Mouse (Mus musculus) CH12.LX (cell line): ENCODE measurements around the gene Olfr639. TPM values are rescaled to one million over a fixed set of nuclear protein-coding genes. Genes with fewer than 3 reads are reported as not detected.

Source experiments
- DNase-seq: peaks from one replicate; pipeline ENCODE4 v3.0.0-alpha.2; 2013; ENCODE audit errors: extremely low read depth
- H3K27ac ChIP-seq: 2 replicates; pipeline ENCODE4 v1.5.1; 2012; ENCODE audit warnings: low read depth, mild to moderate bottlenecking, control low read depth, moderate library complexity; ENCODE audit not compliant: insufficient read depth
- H3K27me3 ChIP-seq: replicated peaks from 2 replicates; pipeline ENCODE3; 2012; ENCODE audit warnings: inconsistent platforms
- H3K36me3 ChIP-seq, 2 experiments: replicated peaks in 1 of 2; 2 replicates each; pipeline versions ENCODE3 to v1.6.1; 2012; ENCODE audit warnings: inconsistent platforms in 1 of 2, low read length in 1 of 2, mild to moderate bottlenecking in 1 of 2, mixed read lengths in 1 of 2, moderate library complexity in 1 of 2; ENCODE audit not compliant: control insufficient read depth in 1 of 2, insufficient read depth in 1 of 2
- H3K4me1 ChIP-seq, 2 experiments: 2 replicates each; pipeline ENCODE4 v1.6.1; 2012; ENCODE audit warnings: inconsistent platforms in 1 of 2, moderate library complexity in 1 of 2; ENCODE audit not compliant: insufficient read depth in 2 of 2, control insufficient read depth in 1 of 2
- H3K4me2 ChIP-seq: 2 replicates; pipeline ENCODE4 v1.6.1; 2012; ENCODE audit warnings: low read depth, mild to moderate bottlenecking, control low read depth; ENCODE audit not compliant: poor library complexity, insufficient read depth, severe bottlenecking
- H3K4me3 ChIP-seq, 3 experiments: fragments of 150-350 bp in 1 of 3; sonication (generic) in 1 of 3; replicated peaks in 1 of 3; 2 replicates each; pipeline versions ENCODE3 to v1.5.1; 2011 to 2012; ENCODE audit warnings: low read depth in 2 of 3, low read length in 2 of 3, mild to moderate bottlenecking in 2 of 3, moderate library complexity in 2 of 3, control low read depth in 1 of 3, improper control_type of control experiment in 1 of 3, inconsistent platforms in 1 of 3, mixed read lengths in 1 of 3; ENCODE audit not compliant: poor library complexity in 1 of 3
- H3K79me2 ChIP-seq: replicated peaks from 2 replicates; pipeline ENCODE4 v1.6.1; 2012; ENCODE audit warnings: mild to moderate bottlenecking, moderate library complexity; ENCODE audit not compliant: control insufficient read depth, poor library complexity, insufficient read depth, severe bottlenecking; ENCODE audit errors: extremely low read depth
- H3K9ac ChIP-seq: 2 replicates; pipeline ENCODE4 v1.6.1; 2012; ENCODE audit warnings: low read depth, mild to moderate bottlenecking, control low read depth, moderate library complexity; ENCODE audit not compliant: insufficient read depth
- H3K9me3 ChIP-seq: replicated peaks from 2 replicates; pipeline ENCODE3; 2012; ENCODE audit warnings: low read length, inconsistent platforms, mixed read lengths
- BHLHE40 ChIP-seq: IDR thresholded peaks from 2 replicates; pipeline ENCODE4 v1.6.1; 2011; ENCODE audit warnings: mild to moderate bottlenecking, low read depth, low read length, improper control_type of control experiment
- CHD1 ChIP-seq: IDR thresholded peaks from 2 replicates; pipeline ENCODE4 v1.6.1; 2012; ENCODE audit warnings: low read depth, low read length, improper control_type of control experiment, inconsistent platforms
- GABPA ChIP-seq: IDR thresholded peaks from 2 replicates; pipeline ENCODE4 v1.6.1; 2012; ENCODE audit warnings: low read depth, low read length, improper control_type of control experiment, inconsistent platforms; ENCODE audit not compliant: insufficient replicate concordance
- IRF4 ChIP-seq: IDR thresholded peaks from 2 replicates; pipeline ENCODE4 v1.6.1; 2014; ENCODE audit warnings: low read depth, mild to moderate bottlenecking, inconsistent platforms, low read length, improper control_type of control experiment
- JUN ChIP-seq: IDR thresholded peaks from 2 replicates; pipeline ENCODE4 v1.6.1; 2011; ENCODE audit warnings: low read depth, mild to moderate bottlenecking, low read length, improper control_type of control experiment, moderate library complexity; ENCODE audit not compliant: insufficient read depth
- JUND ChIP-seq: conservative IDR thresholded peaks from 2 replicates; pipeline ENCODE4 v1.6.1; 2011; ENCODE audit warnings: low read depth, low read length, improper control_type of control experiment
- KAT2A ChIP-seq: IDR thresholded peaks from 2 replicates; pipeline ENCODE4 v1.6.1; 2012; ENCODE audit warnings: low read length, improper control_type of control experiment, inconsistent platforms; ENCODE audit not compliant: insufficient replicate concordance
- MAFK ChIP-seq: IDR thresholded peaks from 2 replicates; pipeline ENCODE4 v1.6.1; 2011; ENCODE audit warnings: low read length, improper control_type of control experiment; ENCODE audit not compliant: insufficient replicate concordance
- MYC ChIP-seq: IDR thresholded peaks from 2 replicates; pipeline ENCODE4 v1.6.1; 2011; ENCODE audit warnings: low read depth, mild to moderate bottlenecking, improper control_type of control experiment, low read length
- POLR2A ChIP-seq: IDR thresholded peaks from 2 replicates; pipeline ENCODE4 v1.6.1; 2011; ENCODE audit warnings: low read depth, mild to moderate bottlenecking, improper control_type of control experiment, low read length
- POLR2AphosphoS2 ChIP-seq: IDR thresholded peaks from 2 replicates; pipeline ENCODE4 v1.6.1; 2011; ENCODE audit warnings: low read depth, low read length, improper control_type of control experiment
- RAD21 ChIP-seq: IDR thresholded peaks from 2 replicates; pipeline ENCODE4 v1.6.1; 2011; ENCODE audit warnings: low read depth, mild to moderate bottlenecking, low read length, improper control_type of control experiment, moderate library complexity
- SIN3A ChIP-seq: IDR thresholded peaks from 2 replicates; pipeline ENCODE4 v1.6.1; 2012; ENCODE audit warnings: low read length, improper control_type of control experiment, inconsistent platforms
- SMC3 ChIP-seq: IDR thresholded peaks from 2 replicates; pipeline ENCODE4 v1.6.1; 2011; ENCODE audit warnings: low read depth, low read length, improper control_type of control experiment
- TBP ChIP-seq: conservative IDR thresholded peaks from 2 replicates; pipeline ENCODE4 v1.6.1; 2011; ENCODE audit warnings: low read depth, low read length, improper control_type of control experiment
- TCF12 ChIP-seq: IDR thresholded peaks from 2 replicates; pipeline ENCODE4 v1.6.1; 2014; ENCODE audit warnings: low read depth, mild to moderate bottlenecking, inconsistent platforms, low read length, improper control_type of control experiment
- UBTF ChIP-seq: IDR thresholded peaks from 2 replicates; pipeline ENCODE4 v1.6.1; 2012; ENCODE audit warnings: low read depth, mild to moderate bottlenecking, inconsistent platforms, low read length, improper control_type of control experiment, moderate library complexity
- USF1 ChIP-seq: IDR thresholded peaks from 2 replicates; pipeline ENCODE4 v1.6.1; 2014; ENCODE audit warnings: low read depth, mild to moderate bottlenecking, inconsistent platforms, low read length, improper control_type of control experiment
- USF2 ChIP-seq: conservative IDR thresholded peaks from 2 replicates; pipeline ENCODE4 v1.6.1; 2011; ENCODE audit warnings: low read depth, low read length, improper control_type of control experiment
- ZC3H11A ChIP-seq: IDR thresholded peaks from 2 replicates; pipeline ENCODE4 v1.6.1; 2012; ENCODE audit warnings: low read depth, mild to moderate bottlenecking, inconsistent platforms, low read length, improper control_type of control experiment
- ZKSCAN1 ChIP-seq: IDR thresholded peaks from 2 replicates; pipeline ENCODE4 v1.6.1; 2012; ENCODE audit warnings: low read depth, inconsistent platforms, low read length, improper control_type of control experiment, borderline replicate concordance
- ZMIZ1 ChIP-seq: IDR thresholded peaks from 2 replicates; pipeline ENCODE4 v1.6.1; 2012; ENCODE audit warnings: low read depth, mild to moderate bottlenecking, inconsistent platforms, low read length, improper control_type of control experiment
- ZNF384 ChIP-seq: IDR thresholded peaks from 2 replicates; pipeline ENCODE4 v1.6.1; 2012; ENCODE audit warnings: low read depth, low read length, improper control_type of control experiment, inconsistent platforms
- dilution Hi-C: fragments of 300-500 bp; cut with MboI; formaldehyde crosslinking; loops from 2 replicates; pipeline ENCODE4 v1.14.3; 2020; ENCODE audit warnings: low sequenced_read_pairs; ENCODE audit not compliant: extremely low pct_unique_long_range_greater_than_20kb, extremely low pct_ligation_motif_present
- in situ Hi-C: fragments of 300-500 bp; cut with MboI; formaldehyde crosslinking; loops from 3 replicates; pipeline ENCODE4 v1.14.3; 2019; ENCODE audit warnings: low sequenced_read_pairs, low pct_ligation_motif_present, low pct_unique_long_range_greater_than_20kb, mixed read lengths
- polyA plus RNA-seq: library from polyadenylated mRNA; unstranded; fragments of >175 nt; gene quantifications from 2 replicates; pipeline ENCODE4 v1.2.1, GENCODE M21; 2012; ENCODE audit warnings: low read depth; ENCODE audit not compliant: insufficient read length
- total RNA-seq, 2 experiments: library from RNA; depleted of rRNA; stranded (reverse); fragments of 300-350 nt in 1 of 2; fragments of >200 nt in 1 of 2; gene quantifications; 2 replicates each; pipeline ENCODE4 v1.2.3; 2012 to 2014

Gene Olfr639
- total and polyA plus RNA-seq, 3 experiments, result not detected

DNA sequence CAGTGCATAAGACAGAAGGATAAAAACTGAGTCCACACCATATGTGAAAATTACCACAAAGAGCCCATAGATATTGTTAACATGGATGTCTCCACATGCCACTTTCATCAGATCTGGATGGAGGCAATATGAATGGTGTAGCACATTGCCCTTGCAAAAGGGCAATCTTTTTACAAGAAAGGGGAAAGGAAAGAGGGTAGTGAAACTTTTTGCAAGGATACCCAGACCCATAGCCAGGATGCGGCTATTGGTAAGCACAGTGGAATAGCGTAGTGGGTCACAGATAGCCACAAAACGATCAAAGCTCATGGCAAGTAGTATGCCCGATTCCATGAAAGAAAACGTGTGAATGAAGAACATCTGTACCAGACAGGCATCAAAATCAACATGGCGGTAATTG lies 4.5 kb upstream of the Olfr639 start:
- H3K27ac ChIP-seq, result no peak overlapping the region
- dilution Hi-C loops, result no loop called here
- no peak overlapping the region for H3K9ac ChIP-seq
- H3K9me3 ChIP-seq, result no peaks in the 10 kb centered on the region
- H3K27me3 ChIP-seq, result peaks cover 1% of the 10 kb centered on the region
- no peak overlapping the region for H3K4me3 ChIP-seq
- DNase-seq, result no peak
- H3K4me2 ChIP-seq, result no peak overlapping the region
- in situ Hi-C loops, result no loop called here
- TF ChIP-seq TCF12, result no peak
- TF ChIP-seq UBTF, result no peak
- no peak for TF ChIP-seq USF2
- no peak for TF ChIP-seq ZMIZ1
- no peak for TF ChIP-seq JUN
- TF ChIP-seq POLR2AphosphoS2, result no peak
- no peak for TF ChIP-seq SMC3
- no peak for TF ChIP-seq ZC3H11A
- TF ChIP-seq BHLHE40, result no peak
- TF ChIP-seq KAT2A, result no peak
- no peak for TF ChIP-seq MAFK
- TF ChIP-seq MYC, result no peak
- no peaks in the 10 kb centered on the region for H3K36me3 ChIP-seq
- no peaks in the 10 kb centered on the region for H3K79me2 ChIP-seq
- no peaks in the 10 kb centered on the region for H3K4me1 ChIP-seq

DNA sequence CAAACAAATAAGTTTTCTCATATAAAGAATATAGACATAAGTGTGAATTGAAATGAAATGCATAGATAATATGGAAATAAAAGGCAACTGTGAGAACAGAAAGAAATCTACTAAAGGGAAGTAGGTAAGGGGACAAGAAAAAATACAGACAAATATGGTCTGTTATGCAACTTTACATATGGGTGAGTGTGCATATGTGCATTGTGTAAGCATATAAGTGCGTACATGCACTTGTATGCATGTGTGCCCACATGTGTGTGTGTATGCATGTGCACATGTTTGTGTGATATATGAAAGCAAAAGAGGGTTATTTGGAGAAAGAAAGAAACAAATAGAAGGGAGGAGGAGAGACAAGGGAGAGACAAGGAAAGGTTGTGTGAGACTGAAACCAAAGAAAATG lies 1.9 kb upstream of the Olfr639 start:
- no peaks in the 10 kb centered on the region for H3K79me2 ChIP-seq
- peaks cover 1% of the 10 kb centered on the region for H3K27me3 ChIP-seq
- TF ChIP-seq SIN3A (no peak), ZC3H11A (no peak), USF2 (no peak), KAT2A (no peak), IRF4 (no peak), TBP (no peak), JUND (no peak), CHD1 (no peak), RAD21 (no peak), ZKSCAN1 (no peak), POLR2A (no peak), ZNF384 (no peak), GABPA (no peak), UBTF (no peak), USF1 (no peak)
- H3K36me3 ChIP-seq, result no peaks in the 10 kb centered on the region
- dilution Hi-C loops, result no loop called here
- no peak overlapping the region for H3K9ac ChIP-seq
- H3K4me1 ChIP-seq, result no peaks in the 10 kb centered on the region
- H3K4me3 ChIP-seq, result no peak overlapping the region
- no peak for DNase-seq
- H3K9me3 ChIP-seq, result no peaks in the 10 kb centered on the region
- H3K4me2 ChIP-seq, result no peak overlapping the region
- in situ Hi-C loops, result no loop called here
- no peak overlapping the region for H3K27ac ChIP-seq
